Mouse (Mus musculus): Measurements from ENCODE around the gene Sh3bgrl3.

DNA sequence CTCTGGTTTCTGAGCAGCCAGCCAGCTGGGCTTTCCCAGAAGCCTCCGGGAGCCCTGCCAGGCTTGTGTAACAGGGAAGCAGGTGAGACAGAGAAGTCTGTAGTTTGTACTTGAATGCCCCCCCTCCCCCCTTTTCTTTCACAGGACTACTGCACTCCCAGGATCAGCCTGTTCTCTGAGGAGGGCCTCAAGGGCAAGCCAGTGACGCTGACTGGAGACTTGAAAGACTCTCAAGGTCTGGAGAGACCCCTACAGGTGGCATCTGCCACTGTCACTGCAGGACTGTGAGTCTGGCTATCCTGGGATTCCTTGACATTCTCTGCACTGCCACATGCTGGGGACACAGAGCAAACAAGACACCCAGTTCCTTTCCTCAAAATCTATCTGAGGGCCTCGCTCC is 49.9 kb downstream of the Sh3bgrl3 start:
- TF ChIP-seq POLR2AphosphoS2 (IDR thresholded peaks at IDR 0.05; ENCODE audit: insufficient read length, low read depth): no peak
- TF ChIP-seq POLR2A (IDR thresholded peaks at IDR 0.05; ENCODE audit: insufficient read length, low read depth): no peak

Measured in myocyte (in vitro differentiated cells).